Mouse (Mus musculus) monocyte, adult 2 months (primary cell): Measurements from ENCODE around the gene Gtf2b.

ENCODE experiments used
- DNase-seq, 2 experiments: peaks; one replicate each; pipeline ENCODE4 v3.0.0; 2022; ENCODE audit warnings: low spot score in 2 of 2, low read depth in 1 of 2

The Gtf2b gene

GRCm38 (mm10) chr3:142811582-142811981 is 46.7 kb downstream of the Gtf2b start:
- no peak for DNase-seq

- DNase-seq: no peak
These were observed 52.7 kb downstream of the Gtf2b start for GRCm38 (mm10) chr3:142817506-142817905.

- no peak for DNase-seq
These were observed 58.8 kb downstream of the Gtf2b start for GRCm38 (mm10) chr3:142823606-142824005.

GRCm38 (mm10) chr3:142826449-142827146 is 61.8 kb downstream of the Gtf2b start:
- no peak for DNase-seq

- no peak for DNase-seq
These were observed 68.1 kb downstream of the Gtf2b start for GRCm38 (mm10) chr3:142832910-142833309.
